Mouse (Mus musculus) spleen, embryonic (tissue): ENCODE measurements around the gene Pakap.

Experiments used
- CTCF ChIA-PET: fragments of 350-600 bp; sonication (Branson Sonifier 250); formaldehyde crosslinking; loops from one replicate; lab custom pipeline; 2022; lab: Charles Lee

Gene Pakap

DNA sequence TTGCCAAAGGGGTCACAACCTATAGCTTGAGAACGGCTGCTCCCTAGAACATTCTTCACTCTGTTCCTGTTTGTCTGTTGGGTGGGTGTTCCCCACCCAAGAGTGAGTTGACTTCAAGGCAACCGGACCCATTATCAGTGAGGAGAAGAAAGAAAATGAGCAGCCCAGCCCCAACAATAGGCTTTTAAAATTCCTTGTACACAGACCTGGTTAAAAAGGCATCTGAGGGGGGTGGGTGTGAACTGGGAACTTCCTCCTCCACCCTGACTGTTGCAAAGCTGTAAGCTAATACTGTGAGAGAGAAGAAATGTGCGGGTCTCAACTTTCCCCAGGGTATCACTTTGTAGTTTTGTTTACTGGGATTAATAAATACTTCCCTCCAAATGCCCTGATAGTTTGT is 226.6 kb downstream of the Pakap start:
- CTCF ChIA-PET: no interaction called here

DNA sequence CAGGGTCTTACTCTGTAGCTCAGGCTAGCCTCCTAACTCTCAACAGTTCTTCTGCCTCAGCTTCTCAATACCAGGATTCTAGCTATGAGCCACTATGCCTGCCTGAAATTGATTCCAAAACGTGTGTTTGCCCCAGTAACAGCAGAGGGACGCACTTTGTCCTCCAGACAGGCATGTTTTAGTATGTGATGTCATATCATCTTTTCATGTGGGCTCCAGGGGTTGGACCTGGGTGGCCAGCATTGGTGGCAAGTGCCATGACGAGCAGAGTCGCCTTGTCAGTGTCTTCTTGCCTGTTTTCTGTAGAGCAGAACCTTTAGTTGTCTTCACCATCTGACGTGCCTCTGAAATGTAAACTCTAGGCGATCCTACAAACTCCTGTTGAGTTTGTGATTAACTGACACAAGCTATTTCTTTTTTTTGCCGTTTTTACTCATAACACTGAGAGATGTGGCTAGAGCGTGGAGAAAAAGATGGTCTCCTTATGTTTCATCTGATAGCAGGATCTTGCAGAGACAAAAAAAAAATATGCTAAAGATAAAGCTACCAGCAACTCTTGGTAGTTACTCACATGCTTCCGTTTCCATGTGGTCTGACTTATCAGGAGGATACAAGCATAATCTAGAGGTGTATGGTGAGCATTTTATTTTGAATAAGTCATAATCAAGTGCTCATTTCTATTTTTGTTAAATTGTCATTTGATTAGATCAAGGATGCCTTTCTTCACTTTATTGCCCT is 229.7 kb downstream of the Pakap start:
- CTCF ChIA-PET: interaction anchor here (0.6 to 0.7 kb wide), 2 partner anchors 15 to 125 kb away, joined by 3 to 4 read pairs; no protein-coding TSS in a partner anchor

DNA sequence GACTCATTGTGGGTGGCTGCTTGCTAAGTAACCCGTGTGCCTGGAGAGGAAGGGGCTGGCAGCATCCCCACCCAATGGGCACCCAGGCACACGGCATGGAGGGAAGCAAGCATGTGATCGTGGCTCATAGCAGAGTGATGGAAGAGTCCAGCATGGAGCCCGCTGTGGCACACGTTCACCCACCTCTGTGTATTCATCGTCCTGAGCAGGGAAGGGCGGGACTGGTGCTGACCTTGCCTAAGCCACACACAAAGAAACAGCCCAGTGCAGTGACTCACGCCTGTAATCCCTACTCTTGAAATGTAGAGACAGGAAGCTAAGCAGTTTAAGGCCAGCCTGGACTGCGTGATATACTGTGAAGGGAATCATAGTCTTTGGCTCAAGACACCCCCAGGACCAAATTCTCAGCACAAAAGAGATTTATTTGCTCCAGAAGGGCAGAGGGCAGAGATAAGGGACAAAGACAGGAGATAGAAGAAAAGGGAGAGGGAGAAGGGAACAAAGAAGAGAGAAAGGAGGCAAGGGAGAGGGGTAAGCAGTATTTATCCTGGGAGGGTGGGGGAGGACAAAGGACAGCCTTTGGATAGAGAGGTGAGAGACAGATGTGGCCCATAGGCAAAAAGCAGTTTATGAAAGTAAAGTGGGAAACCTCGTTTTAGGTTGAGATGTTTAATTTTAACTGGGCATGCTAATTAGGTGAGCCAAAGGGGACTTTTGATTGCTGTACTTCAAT is 230.5 kb downstream of the Pakap start:
- CTCF ChIA-PET: interaction anchor here (0.6 kb wide), 1 partner anchor 126 kb away, joined by 3 read pairs; no protein-coding TSS in a partner anchor

DNA sequence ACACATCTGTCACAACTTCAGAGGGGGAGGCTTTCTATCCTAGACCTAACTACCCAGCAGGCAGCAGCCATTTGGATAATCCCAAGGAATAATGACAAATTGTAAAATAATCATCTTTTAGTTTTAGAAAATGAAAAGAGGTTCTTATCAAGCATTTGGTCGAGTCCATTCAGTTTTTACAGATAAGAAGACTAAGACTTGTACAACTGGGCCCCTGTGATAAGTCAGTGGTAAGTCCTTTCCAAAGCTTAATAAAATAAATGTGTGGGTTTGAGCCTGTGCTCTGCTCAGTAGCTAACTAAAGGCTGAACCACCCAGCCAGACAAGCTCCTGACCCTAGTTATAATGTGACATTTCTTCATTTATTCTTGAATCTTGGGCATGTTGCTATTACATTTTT is 231.3 kb downstream of the Pakap start:
- CTCF ChIA-PET: no interaction called here

DNA sequence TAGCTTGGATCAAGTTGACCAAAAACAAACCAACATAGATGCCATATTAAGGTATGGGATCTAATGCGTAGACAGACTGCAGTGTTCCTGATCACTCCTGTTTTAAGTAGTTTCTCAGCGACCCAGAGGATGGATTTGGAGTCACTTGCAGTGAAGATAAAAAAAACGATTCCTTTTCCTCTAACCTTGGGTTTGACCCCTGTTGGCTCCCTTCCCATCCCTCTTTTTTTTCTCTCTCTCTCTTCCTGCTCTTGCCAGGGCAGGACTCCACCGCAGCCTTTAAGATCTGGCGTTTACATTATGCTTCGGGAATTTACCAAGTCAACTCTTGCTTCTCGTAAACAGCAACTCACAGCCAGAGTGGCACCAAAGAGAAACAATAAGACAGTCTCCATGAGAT is 233.3 kb downstream of the Pakap start:
- CTCF ChIA-PET: no interaction called here

DNA sequence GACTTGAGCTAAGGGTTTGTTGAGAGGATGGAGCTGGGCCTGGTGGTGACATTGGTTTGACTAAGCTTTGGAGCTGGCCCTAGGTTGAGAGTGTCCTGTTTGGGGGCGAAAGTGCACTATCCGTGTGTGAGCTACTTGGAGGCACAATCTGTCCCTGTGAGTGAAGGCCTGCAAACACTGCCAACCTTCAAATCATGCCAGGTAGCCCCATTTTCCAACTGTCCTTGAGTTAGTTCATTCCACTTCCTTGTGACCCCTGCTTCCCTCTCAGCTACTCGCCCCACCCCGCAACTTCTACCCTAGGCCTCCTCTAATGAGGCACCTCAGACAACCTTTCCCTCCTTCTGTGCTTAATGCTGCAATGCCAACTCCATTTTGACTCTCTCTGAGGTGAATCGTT is 234.0 kb downstream of the Pakap start:
- CTCF ChIA-PET: no interaction called here

DNA sequence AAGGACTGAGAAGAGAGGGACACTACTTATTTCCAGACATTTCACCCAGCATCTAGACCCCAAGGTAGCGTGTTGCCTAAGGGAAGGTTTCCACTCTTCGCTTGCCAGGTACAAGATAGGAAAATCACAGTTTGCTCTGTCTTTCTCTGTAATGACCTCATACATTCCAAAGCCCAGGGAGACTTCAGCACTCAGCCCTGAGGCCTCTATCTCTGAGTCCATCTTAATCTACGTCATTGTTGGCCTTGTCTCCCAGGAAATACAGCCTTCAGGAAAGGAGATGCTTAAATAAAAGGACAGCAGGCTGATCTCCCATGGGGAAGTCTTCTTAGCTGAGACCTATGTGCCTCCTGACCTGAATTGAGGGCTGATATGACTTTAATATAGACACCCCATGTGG is 234.4 kb downstream of the Pakap start:
- CTCF ChIA-PET: no interaction called here

- CTCF ChIA-PET: no interaction called here
Measured at GRCm38 (mm10) chr4:57804902-57805301, 236.9 kb downstream of the Pakap start.

GRCm38 (mm10) chr4:57809449-57809848 is 241.5 kb downstream of the Pakap start:
- CTCF ChIA-PET: interaction anchor here (0.6 kb wide), 2 partner anchors 12 to 30 kb away, joined by 7 to 8 read pairs; no protein-coding TSS in a partner anchor

DNA sequence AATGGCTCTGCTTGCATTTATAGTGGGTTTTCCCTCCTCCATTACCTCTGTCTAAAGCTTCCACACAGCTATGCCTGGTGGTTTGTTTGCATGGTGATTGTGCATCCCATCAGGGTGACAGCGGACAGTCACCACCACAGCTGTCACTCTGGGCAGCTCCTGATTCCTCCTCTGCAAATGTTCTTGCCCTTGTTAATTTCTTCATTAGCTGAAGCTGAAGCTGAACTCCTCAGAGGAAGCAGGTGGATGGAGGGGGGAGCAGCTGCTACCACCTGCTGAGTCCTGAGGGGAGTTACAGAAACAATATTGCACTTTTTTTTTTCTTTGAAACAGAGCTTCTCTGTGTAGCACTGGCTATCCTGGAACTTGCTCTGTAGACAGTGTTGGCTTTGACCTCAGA is 244.1 kb downstream of the Pakap start:
- CTCF ChIA-PET: interaction anchor here (0.7 kb wide), 1 partner anchor 9 kb away, joined by 9 read pairs; no protein-coding TSS in a partner anchor

- CTCF ChIA-PET: interaction anchor here (0.6 to 0.7 kb wide), 6 partner anchors 27 to 344 kb away, joined by 3 to 7 read pairs (median 4); no protein-coding TSS in a partner anchor
Measured at GRCm38 (mm10) chr4:57812916-57813575, 245.1 kb downstream of the Pakap start.

- CTCF ChIA-PET: interaction anchor here (0.6 to 0.7 kb wide), 3 partner anchors 70 to 344 kb away, joined by 3 to 4 read pairs (median 3); no protein-coding TSS in a partner anchor
Measured at GRCm38 (mm10) chr4:57813576-57813945, 245.6 kb downstream of the Pakap start.

- CTCF ChIA-PET: no interaction called here
Measured at GRCm38 (mm10) chr4:57815355-57815754, 247.4 kb downstream of the Pakap start.

GRCm38 (mm10) chr4:57816146-57816545 is 248.2 kb downstream of the Pakap start:
- CTCF ChIA-PET: no interaction called here

DNA sequence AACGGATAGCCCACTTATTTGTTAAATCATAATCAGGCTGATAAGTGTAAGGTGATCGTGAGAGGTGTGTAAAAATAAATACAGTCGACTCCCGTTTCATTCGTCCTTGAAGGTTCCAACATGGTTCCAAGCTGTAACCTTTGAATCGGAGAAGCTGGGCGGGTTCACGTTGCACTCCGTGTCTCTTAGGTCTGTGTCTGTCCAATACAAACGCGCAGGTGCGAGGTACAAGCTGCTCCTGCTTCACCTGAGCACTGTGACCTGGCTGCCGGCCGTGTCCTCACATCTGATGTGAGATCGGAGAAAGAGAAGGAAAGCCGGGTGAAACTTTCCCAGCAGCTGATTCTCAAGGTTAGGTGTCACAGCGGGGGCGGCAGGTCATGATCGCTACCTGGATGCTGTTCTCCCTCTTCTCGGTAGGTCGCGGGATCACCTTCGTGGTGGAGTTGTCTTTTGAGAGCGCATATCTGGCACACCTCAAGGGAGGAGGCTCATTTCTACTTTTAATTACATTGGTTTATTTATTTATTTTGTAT is 252.9 kb downstream of the Pakap start:
- CTCF ChIA-PET: interaction anchor here (0.5 to 0.7 kb wide), 2 partner anchors 9 to 11 kb away, joined by 7 to 9 read pairs; no protein-coding TSS in a partner anchor

GRCm38 (mm10) chr4:57821556-57822356 is 253.8 kb downstream of the Pakap start:
- CTCF ChIA-PET: interaction anchor here (0.7 to 0.8 kb wide), 3 partner anchors 8 to 14 kb away, joined by 7 to 41 read pairs (median 23); no protein-coding TSS in a partner anchor

- CTCF ChIA-PET: interaction anchor here (0.6 to 0.8 kb wide), 4 partner anchors 8 to 148 kb away, joined by 4 to 41 read pairs (median 14); no protein-coding TSS in a partner anchor
Measured at GRCm38 (mm10) chr4:57822641-57823040, 254.7 kb downstream of the Pakap start.

DNA sequence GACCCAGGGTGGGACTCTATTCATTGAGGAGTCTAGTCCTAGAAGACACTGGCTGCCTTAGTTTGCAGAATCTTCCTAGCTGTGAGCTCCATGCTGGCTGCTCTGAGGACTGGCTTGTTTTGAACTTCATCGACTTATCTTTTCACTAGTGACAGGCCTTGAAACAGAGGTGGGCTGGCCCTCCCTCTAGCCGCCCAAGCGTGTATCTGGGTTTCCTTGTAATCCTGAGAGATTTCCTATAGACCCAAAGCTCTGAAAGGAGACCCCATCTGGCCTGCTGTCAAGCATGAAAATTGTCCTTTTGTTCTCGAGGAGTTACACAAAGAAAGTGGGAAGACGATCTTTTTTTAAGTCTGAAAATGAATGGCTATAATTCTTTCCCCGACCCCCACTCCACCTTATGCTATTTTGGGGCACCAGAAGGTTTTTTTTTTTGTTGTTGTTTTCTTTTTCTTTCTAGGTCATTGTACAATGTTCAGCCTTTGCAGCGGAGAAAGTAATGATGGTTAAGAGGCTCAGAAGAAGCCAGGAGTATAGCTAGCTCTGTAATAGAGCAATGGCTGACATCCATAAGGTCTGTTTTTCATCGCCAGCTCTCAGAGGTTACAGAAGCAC is 256.8 kb downstream of the Pakap start:
- CTCF ChIA-PET: no interaction called here

DNA sequence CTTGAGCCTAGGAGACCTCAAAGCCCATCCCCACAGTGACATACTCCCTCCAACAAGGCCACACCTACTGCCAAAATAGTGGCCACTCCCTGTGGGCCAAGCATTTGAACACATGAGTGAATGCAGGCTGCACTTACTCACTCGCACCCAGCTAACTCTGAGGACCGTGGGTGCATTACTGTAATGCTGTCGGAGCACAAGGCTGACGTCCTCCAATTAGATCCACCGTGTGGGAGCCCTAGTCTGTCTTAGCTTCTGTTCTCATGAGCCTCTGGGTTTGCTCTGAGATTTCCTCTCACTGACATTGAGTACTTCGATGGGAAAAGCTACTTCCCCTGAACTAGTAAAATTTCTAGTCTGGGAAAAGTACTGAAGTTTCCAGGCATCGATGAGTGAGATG is 258.3 kb downstream of the Pakap start:
- CTCF ChIA-PET: no interaction called here

- CTCF ChIA-PET: no interaction called here
Measured at GRCm38 (mm10) chr4:57829131-57829530, 261.2 kb downstream of the Pakap start.
